Mouse (Mus musculus) cerebellum, adult 2 months (tissue): Measurements from ENCODE around the gene Mroh2a. TPM values are rescaled to one million over a fixed set of nuclear protein-coding genes. Genes with fewer than 3 reads are reported as not detected.
A peak's percentile ranks its signal among the peaks of the same experiment; 100 is the strongest.

ENCODE experiments used
- DNase-seq, 2 experiments: peaks; one replicate each; pipeline ENCODE4 v3.0.0; 2021
- H3K27ac ChIP-seq: fragments of 200-500 bp; 2 replicates; pipeline ENCODE4 v1.5.1; 2012; ENCODE audit warnings: low read length, control low read depth, inconsistent platforms; ENCODE audit not compliant: insufficient read depth
- H3K27me3 ChIP-seq: fragments of 200-500 bp; 2 replicates; pipeline ENCODE4 v1.6.1; 2012; ENCODE audit warnings: inconsistent platforms, mild to moderate bottlenecking, low read length, moderate library complexity; ENCODE audit not compliant: control insufficient read depth, insufficient read depth
- H3K4me1 ChIP-seq: fragments of 200-500 bp; 2 replicates; pipeline ENCODE4 v1.6.1; 2011; ENCODE audit warnings: low read length; ENCODE audit not compliant: control insufficient read depth, insufficient read depth
- H3K4me3 ChIP-seq: fragments of 200-500 bp; replicated peaks from 2 replicates; pipeline ENCODE3; 2011; ENCODE audit warnings: mild to moderate bottlenecking, low read depth, low read length, control low read depth; ENCODE audit not compliant: insufficient read depth
- CTCF ChIP-seq: fragments of 200-500 bp; IDR thresholded peaks from 2 replicates; pipeline ENCODE4 v1.5.1; 2011; ENCODE audit warnings: low read depth, mild to moderate bottlenecking, control low read depth, low read length, moderate library complexity, borderline replicate concordance; ENCODE audit not compliant: insufficient read depth
- POLR2A ChIP-seq: fragments of 200-500 bp; IDR thresholded peaks from 2 replicates; pipeline ENCODE4 v1.6.1; 2011; ENCODE audit warnings: low read length, control low read depth, borderline replicate concordance; ENCODE audit not compliant: insufficient read depth
- WGBS: fragments of 180-500 bp; shearing (Covaris S2); methylation state at CpG from one replicate; pipeline ENCODE4 v1.1.7; 2018; 5-methylcytosine and 5-hydroxymethylcytosine counted together
- polyA plus RNA-seq: library from polyadenylated mRNA; depleted of rRNA; stranded (reverse); fragments of >200 nt; gene quantifications from 2 replicates; pipeline ENCODE4 v1.2.3, GENCODE M21; 2012

Gene Mroh2a
- polyA plus RNA-seq, 1 experiment: 0.25 TPM

GRCm38 (mm10) chr1:88205294-88205922 is 21.4 kb upstream of the Mroh2a start, which contains the start of gene Dnajb3:
Gene Dnajb3 (minus strand): TSS chr1:88205782.
- Histone ChIP-seq H3K4me1 (peaks cover 3% of the 10 kb centered on the region), H3K27me3 (no peaks in the 10 kb centered on the region), H3K4me3 (peak within 1 kb of the TSS; percentile 74), H3K27ac (no peak within 1 kb of the TSS)
- TF ChIP-seq POLR2A: peak; percentile 55
- no peak for TF ChIP-seq CTCF
- peak; percentile 89 to 91 for DNase-seq
- WGBS: 8% methylated on average over 62 of the region's 62 CpGs

DNA sequence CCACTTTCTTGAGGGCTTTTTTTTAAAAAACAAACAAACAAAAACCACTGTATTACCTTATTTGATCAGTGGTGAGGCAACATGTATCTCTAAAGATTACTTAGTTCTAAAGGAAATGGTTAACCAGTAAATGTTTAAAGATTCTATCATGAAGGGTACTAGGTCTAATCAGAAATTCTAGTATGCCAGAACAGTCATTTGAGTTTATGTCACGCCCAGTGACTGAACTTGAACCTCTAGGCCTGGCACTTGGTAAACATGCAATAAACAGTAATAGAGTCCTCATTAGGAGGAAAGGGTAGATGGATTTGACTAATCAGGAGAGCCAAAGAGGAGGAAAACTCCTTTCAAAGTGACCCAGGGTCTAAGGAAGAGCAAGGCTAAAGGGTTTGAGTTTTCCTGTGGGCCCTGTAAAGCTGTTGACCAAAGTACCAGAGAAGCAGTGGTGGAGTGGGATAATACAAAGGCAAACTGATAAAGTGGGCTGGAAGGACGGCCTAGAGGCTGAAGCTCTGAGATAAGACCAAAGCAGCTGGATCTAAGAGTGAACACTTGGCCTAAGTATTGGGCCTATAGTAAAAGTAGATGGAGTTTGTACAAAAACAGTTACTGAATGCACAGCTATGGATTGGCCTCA is 19.8 kb upstream of the Mroh2a start:
- 92% methylated on average over 2 of the region's 2 CpGs for WGBS
- TF ChIP-seq POLR2A (no peak), CTCF (no peak)
- Histone ChIP-seq H3K27me3 (no peaks in the 10 kb centered on the region), H3K27ac (no peak overlapping the region), H3K4me3 (no peak overlapping the region), H3K4me1 (no peaks in the 10 kb centered on the region)
- no peak for DNase-seq

- no peak within 1 kb of the TSS for H3K4me3 ChIP-seq
- no peaks in the 10 kb centered on the region for H3K4me1 ChIP-seq
- 66% methylated on average over 8 of the region's 8 CpGs for WGBS
- no peak for TF ChIP-seq CTCF
- no peak for TF ChIP-seq POLR2A
- H3K27me3 ChIP-seq: no peaks in the 10 kb centered on the region; the same call in 1 of the 2 replicates
- DNase-seq: no peak
- no peak within 1 kb of the TSS for H3K27ac ChIP-seq
Observed at GRCm38 (mm10) chr1:88211812-88212211, 15.0 kb upstream of the Mroh2a start, which contains the start of gene Ugt1a1. Gene Ugt1a1 (plus strand): TSS chr1:88211959.

- Histone ChIP-seq H3K27me3 (no peaks in the 10 kb centered on the region; the same call in 1 of the 2 replicates), H3K4me1 (no peaks in the 10 kb centered on the region), H3K4me3 (no peak overlapping the region), H3K27ac (no peak overlapping the region)
- TF ChIP-seq CTCF: no peak
- TF ChIP-seq POLR2A: no peak
- WGBS: 58% methylated on average over 8 of the region's 8 CpGs
- no peak for DNase-seq
Observed at GRCm38 (mm10) chr1:88212341-88213045, 14.3 kb upstream of the Mroh2a start.

- Histone ChIP-seq H3K4me1 (no peaks in the 10 kb centered on the region), H3K4me3 (no peak overlapping the region), H3K27me3 (no peaks in the 10 kb centered on the region; the same call in 1 of the 2 replicates), H3K27ac (no peak overlapping the region)
- DNase-seq: no peak
- no peak for TF ChIP-seq POLR2A
- TF ChIP-seq CTCF: no peak
- 73% methylated on average over 1 of the region's 1 CpGs for WGBS
Observed at GRCm38 (mm10) chr1:88213061-88213460, 13.7 kb upstream of the Mroh2a start.

DNA sequence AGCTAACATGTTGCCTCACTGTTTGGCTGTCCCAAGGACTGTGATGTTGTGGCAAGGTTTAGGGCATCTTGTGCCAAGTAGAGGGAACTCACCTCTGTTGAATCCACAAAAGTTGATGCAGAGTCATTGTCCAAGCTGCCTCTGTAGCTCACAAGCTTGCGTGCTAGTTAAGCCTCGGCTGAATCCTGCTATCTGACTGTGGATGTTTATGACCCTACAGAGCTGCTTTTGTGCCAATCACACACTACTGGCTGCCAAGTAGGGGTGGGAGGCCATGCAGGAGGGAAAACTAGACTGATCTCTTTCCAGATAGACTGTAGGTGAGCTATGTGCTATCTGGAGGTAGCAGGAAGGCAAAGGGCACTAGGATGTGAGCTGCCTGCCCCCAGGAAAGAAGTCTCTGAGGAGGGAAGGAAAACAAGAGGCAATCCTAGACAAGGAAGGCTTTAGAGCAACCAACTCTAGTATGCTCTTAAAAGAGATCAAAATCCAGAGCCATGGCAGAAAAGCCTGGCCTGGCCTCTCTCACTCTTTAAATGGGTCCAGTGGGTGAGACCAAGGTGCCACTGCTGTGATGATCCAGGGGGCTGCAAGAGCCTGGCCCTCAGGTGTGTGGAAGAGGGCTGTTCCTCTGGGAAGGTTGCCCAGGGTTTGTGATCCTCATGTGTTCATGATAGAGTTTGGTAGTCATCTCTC is 12.9 kb upstream of the Mroh2a start:
- 65% methylated on average over 2 of the region's 2 CpGs for WGBS
- H3K27me3 ChIP-seq: no peaks in the 10 kb centered on the region; the same call in 1 of the 2 replicates
- H3K4me3 ChIP-seq: no peak overlapping the region
- no peaks in the 10 kb centered on the region for H3K4me1 ChIP-seq
- TF ChIP-seq CTCF: no peak; the same call in 1 of the 2 replicates
- TF ChIP-seq POLR2A: no peak
- no peak overlapping the region for H3K27ac ChIP-seq
- no peak for DNase-seq

DNA sequence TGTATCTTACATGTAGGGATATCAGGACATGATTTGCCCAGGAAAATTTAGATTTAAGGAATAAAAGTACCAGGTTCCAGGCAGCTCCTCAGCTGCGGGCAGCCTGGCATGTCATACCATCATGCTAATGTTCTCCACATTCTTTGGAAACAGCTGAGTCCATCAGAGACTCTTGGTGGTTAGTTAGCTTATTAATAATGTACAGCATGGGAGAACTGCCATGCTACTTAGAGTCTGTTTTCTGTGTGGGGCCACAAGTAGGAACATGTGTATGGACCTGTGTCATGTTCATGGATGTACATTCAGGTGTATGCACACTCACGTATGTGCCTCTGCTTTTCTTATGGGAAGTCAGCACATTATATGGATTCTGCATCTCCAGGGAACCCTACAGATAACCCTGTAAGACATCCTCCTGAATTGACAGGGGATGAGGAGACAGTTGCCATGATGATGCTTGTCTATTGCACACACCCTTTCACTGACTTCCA is 12.3 kb upstream of the Mroh2a start:
- TF ChIP-seq POLR2A (no peak), CTCF (no peak)
- WGBS: 77% methylated on average over 2 of the region's 2 CpGs

More for the DNA sequence above, 12.3 kb upstream of the Mroh2a start:
- Histone ChIP-seq H3K27me3 (no peaks in the 10 kb centered on the region; the same call in 1 of the 2 replicates), H3K4me3 (no peak overlapping the region), H3K4me1 (no peaks in the 10 kb centered on the region), H3K27ac (no peak overlapping the region)
- no peak for DNase-seq
